In the genomic region with DNA sequence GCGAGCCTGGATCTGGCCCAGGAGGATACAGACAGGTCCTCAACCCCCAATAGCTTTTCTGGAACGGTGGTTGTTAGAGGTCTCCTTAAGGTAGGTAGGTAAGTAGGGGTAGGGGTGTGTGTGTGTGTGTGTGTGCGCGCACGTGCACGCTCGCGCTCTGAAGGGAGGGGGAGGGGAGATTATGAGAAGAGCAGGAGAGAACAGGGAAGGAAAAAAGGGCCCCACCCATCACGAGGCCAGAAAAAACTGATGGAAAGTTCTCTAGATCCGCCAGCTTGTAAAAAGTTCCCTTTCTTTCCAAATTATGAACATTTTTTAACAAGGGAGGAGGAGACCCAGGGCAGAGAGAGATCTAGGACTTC, we compare ENCODE assay signal across 9 mouse cellular contexts. TPM values are rescaled to one million over a fixed set of nuclear protein-coding genes. Genes with fewer than 3 reads are reported as not detected.
DNase-seq lines count a peak whose midpoint lies in the region; ATAC-seq and TF ChIP-seq lines count a peak whose summit lies in the region.
"Had no signal": no experiment of that assay in that cellular context is flagged by ENCODE, and none has a peak within 500 bp of the region (broad histone marks: within the 10 kb centered on the region; RNA-seq: fewer than 3 reads in every experiment).

No protein-coding gene starts in this region.

- H3K4me2 ChIP-seq in hindbrain, postnatal 0 days (ENCODE audit: low read depth, low read length): no peak overlapping the region; the same call in 1 of the 2 replicates
- H3K4me2 ChIP-seq in neural tube, embryonic 13.5 days: peak overlapping the region; percentile 37

- no peaks in the 10 kb centered on the region for H3K9me3 ChIP-seq in hindbrain, postnatal 0 days (ENCODE audit: low read length)
- no peaks in the 10 kb centered on the region for H3K9me3 ChIP-seq in neural tube, embryonic 13.5 days

- peaks cover 49% of the 10 kb centered on the region for H3K4me1 ChIP-seq in embryonic fibroblast, embryonic 13.5 days (ENCODE audit: control insufficient read depth, insufficient read depth, low read length)
- H3K4me1 ChIP-seq in hindbrain, postnatal 0 days (ENCODE audit: insufficient read depth, low read length): peaks cover 41% of the 10 kb centered on the region
- H3K4me1 ChIP-seq in neural tube, embryonic 13.5 days (replicated peaks): peaks cover 98% of the 10 kb centered on the region

- no peak overlapping the region for H3K9ac ChIP-seq in hindbrain, postnatal 0 days (replicated peaks; ENCODE audit: low read length)
- H3K9ac ChIP-seq in neural tube, embryonic 13.5 days: peak overlapping the region; percentile 49

- TF ChIP-seq POLR2A in embryonic fibroblast, embryonic 13.5 days (IDR thresholded peaks at IDR 0.05; ENCODE audit: low read depth, low read length): no peak; the same call in 1 of the 2 replicates

- H3K4me3 ChIP-seq in layer of hippocampus, adult 2 months: no peak overlapping the region; the same call in 1 of the 2 replicates
- H3K4me3 ChIP-seq in embryonic fibroblast, embryonic 13.5 days (ENCODE audit: insufficient read depth, low read length): 0 out of 2 replicates have a peak overlapping the region, but pooled peaks have one; percentile 2
- H3K4me3 ChIP-seq in hindbrain, postnatal 0 days (ENCODE audit: low read length): no peak overlapping the region
- H3K4me3 ChIP-seq in neural tube, embryonic 13.5 days: no peak overlapping the region

- ATAC-seq in hindbrain, postnatal 0 days: no peak
- ATAC-seq in neural tube, embryonic 13.5 days (ENCODE audit: low read depth): no peak; the same call in 1 of the 2 replicates

- H3K27ac ChIP-seq in layer of hippocampus, adult 2 months: peak overlapping the region; percentile 84; the same call in 1 of the 2 replicates
- H3K27ac ChIP-seq in embryonic fibroblast, embryonic 13.5 days (ENCODE audit: insufficient read depth, low read length): peak overlapping the region; percentile 100
- H3K27ac ChIP-seq in hindbrain, postnatal 0 days: peak overlapping the region; percentile 59
- peak overlapping the region; percentile 83 for H3K27ac ChIP-seq in neural tube, embryonic 13.5 days (replicated peaks)

- H3K36me3 ChIP-seq in hindbrain, postnatal 0 days (ENCODE audit: insufficient read depth, low read length): no peaks in the 10 kb centered on the region
- no peaks in the 10 kb centered on the region for H3K36me3 ChIP-seq in neural tube, embryonic 13.5 days

- DNase-seq in layer of hippocampus, adult 2 months (ENCODE audit: low spot score in 2 of 2): no peak
- no peak for DNase-seq in layer of hippocampus, adult 11-12 months (ENCODE audit: low spot score)
- DNase-seq in hindbrain, postnatal 0 days (ENCODE audit: low spot score): no peak
- DNase-seq in adrenal gland, adult 18-20 months (ENCODE audit: low spot score in 2 of 2): no peak
- DNase-seq in thymus, postnatal 25 days: no peak
- DNase-seq in spleen, postnatal 10 days (ENCODE audit: low spot score in 2 of 2): no peak

- 17% methylated on average over 10 of the region's 10 CpGs for WGBS in hindbrain, postnatal 0 days
- WGBS in neural tube, embryonic 13.5 days: 9% methylated on average over 10 of the region's 10 CpGs

- no peaks in the 10 kb centered on the region for H3K27me3 ChIP-seq in hindbrain, postnatal 0 days (ENCODE audit: insufficient read depth, low read length)
- peaks cover 98% of the 10 kb centered on the region for H3K27me3 ChIP-seq in neural tube, embryonic 13.5 days

- no peak for TF ChIP-seq CTCF in layer of hippocampus, adult 2 months (conservative IDR thresholded peaks at IDR 0.05)
- TF ChIP-seq CTCF in embryonic fibroblast, embryonic 13.5 days (IDR thresholded peaks at IDR 0.05; ENCODE audit: borderline replicate concordance, insufficient read depth, low read length): no peak
- no peak for TF ChIP-seq CTCF in hindbrain, postnatal 0 days (IDR thresholded peaks at IDR 0.05; ENCODE audit: low read depth)

RNA-seq across cellular contexts. Expression of a gene that starts 20.2 kb away (rescaled TPM):
- total RNA-seq in layer of hippocampus, adult 2 months (2021): under 1 TPM in 1 of 2 experiments, not detected in 1; 0.54 TPM
- 0.74 TPM in 1 of 2 replicates, not detected in the other for polyA plus RNA-seq in embryonic fibroblast, embryonic 13.5 days (2011; ENCODE audit: insufficient read length, low read depth, missing spikeins)
- total RNA-seq in hindbrain, postnatal 0 days (2014; rRNA removed): 1.2 TPM in 1 of 2 replicates, not detected in the other
- 1.1 and 1.7 TPM in 2 replicates for polyA plus RNA-seq in hindbrain, postnatal 0 days (2015; fragmentation: Nextera tagmentation; extraction: Ambion mirVana)
- 1.4 and 2.2 TPM in 2 replicates for polyA plus RNA-seq in neural tube, embryonic 13.5 days (2015; fragmentation: Nextera tagmentation; extraction: Ambion mirVana)
- total RNA-seq in adrenal gland, adult 18-20 months (2021): under 1 TPM; 0.45 to 0.76 TPM
- total RNA-seq: liver, adult 2 months had no signal
- polyA plus RNA-seq: liver, adult 2 months had no signal

RNA-seq across cellular contexts. Expression of a gene that starts 41.8 kb away (rescaled TPM):
- 1 to 10 TPM; 2.3 to 2.6 TPM for total RNA-seq in layer of hippocampus, adult 2 months (2021)
- polyA plus RNA-seq in embryonic fibroblast, embryonic 13.5 days (2011; ENCODE audit: insufficient read length, low read depth, missing spikeins): not detected in 2 replicates
- 1.7 and 7.8 TPM in 2 replicates for total RNA-seq in hindbrain, postnatal 0 days (2014; rRNA removed)
- 2.0 and 2.3 TPM in 2 replicates for polyA plus RNA-seq in hindbrain, postnatal 0 days (2015; fragmentation: Nextera tagmentation; extraction: Ambion mirVana)
- 2.8 and 3.6 TPM in 2 replicates for polyA plus RNA-seq in neural tube, embryonic 13.5 days (2015; fragmentation: Nextera tagmentation; extraction: Ambion mirVana)
- total RNA-seq in adrenal gland, adult 18-20 months (2021): 1 to 10 TPM; 2.7 to 2.8 TPM

RNA-seq across cellular contexts. Expression of a gene that starts 55.4 kb away (rescaled TPM):
- total RNA-seq in layer of hippocampus, adult 2 months (2021): 10 to 100 TPM; 91.8 to 93.9 TPM
- 47.2 and 54.9 TPM in 2 replicates for polyA plus RNA-seq in embryonic fibroblast, embryonic 13.5 days (2011; ENCODE audit: insufficient read length, low read depth, missing spikeins)
- total RNA-seq in hindbrain, postnatal 0 days (2014; rRNA removed): 110 and 129 TPM in 2 replicates
- 13.8 and 14.9 TPM in 2 replicates for polyA plus RNA-seq in hindbrain, postnatal 0 days (2015; fragmentation: Nextera tagmentation; extraction: Ambion mirVana)
- polyA plus RNA-seq in neural tube, embryonic 13.5 days (2015; fragmentation: Nextera tagmentation; extraction: Ambion mirVana): 14.1 and 15.1 TPM in 2 replicates
- total RNA-seq in adrenal gland, adult 18-20 months (2021): 10 to 100 TPM; 71.3 to 77.8 TPM

RNA-seq across cellular contexts. Expression of a gene that starts 56.9 kb away (rescaled TPM):
- 100 to 1,000 TPM; 109 to 113 TPM for total RNA-seq in layer of hippocampus, adult 2 months (2021)
- polyA plus RNA-seq in embryonic fibroblast, embryonic 13.5 days (2011; ENCODE audit: insufficient read length, low read depth, missing spikeins): 80.2 and 86.7 TPM in 2 replicates
- 69.5 and 93.3 TPM in 2 replicates for total RNA-seq in hindbrain, postnatal 0 days (2014; rRNA removed)
- polyA plus RNA-seq in hindbrain, postnatal 0 days (2015; fragmentation: Nextera tagmentation; extraction: Ambion mirVana): 71.2 and 79.2 TPM in 2 replicates
- polyA plus RNA-seq in neural tube, embryonic 13.5 days (2015; fragmentation: Nextera tagmentation; extraction: Ambion mirVana): 53.6 and 55.5 TPM in 2 replicates
- 10 to 100 TPM; 66.3 to 79.0 TPM for total RNA-seq in adrenal gland, adult 18-20 months (2021)

RNA-seq across cellular contexts. Expression of a gene that starts 57.1 kb away (rescaled TPM):
- 100 to 1,000 TPM; 408 to 482 TPM for total RNA-seq in layer of hippocampus, adult 2 months (2021)
- polyA plus RNA-seq in embryonic fibroblast, embryonic 13.5 days (2011; ENCODE audit: insufficient read length, low read depth, missing spikeins): 173 and 236 TPM in 2 replicates
- total RNA-seq in hindbrain, postnatal 0 days (2014; rRNA removed): 90.4 and 92.5 TPM in 2 replicates
- polyA plus RNA-seq in hindbrain, postnatal 0 days (2015; fragmentation: Nextera tagmentation; extraction: Ambion mirVana): 123 and 126 TPM in 2 replicates
- 28.7 and 34.4 TPM in 2 replicates for polyA plus RNA-seq in neural tube, embryonic 13.5 days (2015; fragmentation: Nextera tagmentation; extraction: Ambion mirVana)
- total RNA-seq in adrenal gland, adult 18-20 months (2021): 100 to 1,000 TPM in 1 of 2 experiments, 10 to 100 TPM in 1; 92.2 to 127 TPM
